Mouse (Mus musculus): ENCODE measurements around the gene Hist1h3h. TPM values are rescaled to one million over a fixed set of nuclear protein-coding genes. Genes with fewer than 3 reads are reported as not detected.
"Not testable (repeated sequence)": the region's sequence is repeated elsewhere in the genome, so short reads cannot be mapped to it uniquely, and the experiment has no call there.

Hist1h3h gene
- polyA plus RNA-seq, 1 experiment from 2014 or later: 8.7 TPM

- Histone ChIP-seq H3K4me2 (ENCODE audit: low read depth, low read length) (peak overlapping the region; percentile 68), H3K4me1 (ENCODE audit: insufficient read depth) (peaks cover 18% of the 10 kb centered on the region), H3K27ac (ENCODE audit: low read depth) (peak overlapping the region; percentile 88), H3K9ac (replicated peaks) (peak overlapping the region; percentile 56), H3K4me3 (ENCODE audit: low read depth, low read length) (peak overlapping the region; percentile 45)
- WGBS (ENCODE audit: insufficient replicate concordance): 0% methylated on average over 9 of the region's 38 CpGs
- H3K9me3 ChIP-seq (ENCODE audit: low read length); H3K27me3 ChIP-seq (ENCODE audit: insufficient read depth, low read length); H3K36me3 ChIP-seq (replicated peaks; ENCODE audit: insufficient read depth, low read length): not testable (repeated sequence)
- TF ChIP-seq EP300 (IDR thresholded peaks at IDR 0.05; ENCODE audit: low read depth): peak; percentile 0; the same call in 1 of the 2 replicates
- DNase-seq (peak; percentile 46), ATAC-seq (peak; percentile 21)
Measured at GRCm38 (mm10) chr13:21716540-21717391, 693 bp upstream of the Hist1h3h start.

DNA sequence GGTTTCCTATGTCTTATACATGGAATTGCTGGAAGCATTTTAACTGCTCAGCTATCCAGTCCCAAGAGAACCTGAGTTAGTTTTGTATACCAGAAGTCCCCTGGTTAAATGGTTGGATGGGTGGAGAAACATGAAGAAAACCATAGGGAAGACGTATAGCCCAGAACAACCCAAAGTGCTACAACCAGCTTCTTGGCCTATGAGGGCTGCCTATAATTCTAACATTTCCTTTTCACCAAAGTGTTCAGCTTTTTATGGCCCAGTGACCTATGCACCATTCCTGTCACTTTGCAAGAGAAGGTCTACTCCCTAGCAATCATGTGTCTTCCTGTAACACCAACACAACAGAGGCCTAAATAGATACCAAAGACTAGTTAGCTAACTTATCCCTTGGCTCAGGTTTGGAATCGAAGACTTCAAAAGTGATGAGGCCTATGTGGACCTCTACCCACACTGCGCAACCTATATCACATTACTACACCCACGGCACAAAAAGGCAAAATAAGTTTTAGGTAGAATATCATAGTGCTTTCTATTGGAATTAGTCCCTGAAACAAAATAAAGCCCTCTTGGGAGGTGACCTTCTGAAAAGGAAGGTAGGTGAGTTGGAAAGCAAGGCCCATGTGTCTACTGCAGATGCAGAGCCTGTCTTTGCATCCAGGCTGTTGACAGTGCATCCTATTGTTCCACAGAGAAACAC is 1.1 kb downstream of the Hist1h3h start:
- no peaks in the 10 kb centered on the region for H3K36me3 ChIP-seq (replicated peaks; ENCODE audit: insufficient read depth, low read length)
- H3K27me3 ChIP-seq (ENCODE audit: insufficient read depth, low read length): no peaks in the 10 kb centered on the region
- peak overlapping the region; percentile 79 for H3K9ac ChIP-seq (replicated peaks)
- peak overlapping the region; percentile 45 for H3K4me3 ChIP-seq (ENCODE audit: low read depth, low read length)
- TF ChIP-seq CTCF (IDR thresholded peaks at IDR 0.05; ENCODE audit: low read depth) (no peak), EP300 (IDR thresholded peaks at IDR 0.05; ENCODE audit: low read depth) (no peak)
- peak overlapping the region; percentile 73 for H3K4me2 ChIP-seq (ENCODE audit: low read depth, low read length)
- H3K9me3 ChIP-seq (ENCODE audit: low read length): no peaks in the 10 kb centered on the region
- H3K4me1 ChIP-seq (ENCODE audit: insufficient read depth): peaks cover 18% of the 10 kb centered on the region
- ATAC-seq (no peak), DNase-seq (no peak)
- H3K27ac ChIP-seq (ENCODE audit: low read depth): peak overlapping the region; percentile 93
- WGBS (ENCODE audit: insufficient replicate concordance): 68% methylated on average over 4 of the region's 4 CpGs

- H3K36me3 ChIP-seq (replicated peaks; ENCODE audit: insufficient read depth, low read length); H3K27me3 ChIP-seq (ENCODE audit: insufficient read depth, low read length); H3K9me3 ChIP-seq (ENCODE audit: low read length): not testable (repeated sequence)
- Histone ChIP-seq H3K4me1 (ENCODE audit: insufficient read depth) (peaks cover 11% of the 10 kb centered on the region), H3K4me3 (ENCODE audit: low read depth, low read length) (peak overlapping the region; percentile 43), H3K9ac (replicated peaks) (peak overlapping the region; percentile 56), H3K4me2 (ENCODE audit: low read depth, low read length) (peak overlapping the region; percentile 63), H3K27ac (ENCODE audit: low read depth) (peak overlapping the region; percentile 93)
- 0 out of 2 replicates have a peak, but pooled peaks have one; percentile 20 for TF ChIP-seq CTCF (IDR thresholded peaks at IDR 0.05; ENCODE audit: low read depth)
- peak; percentile 38 for DNase-seq
- WGBS (ENCODE audit: insufficient replicate concordance): 2% methylated on average over 19 of the region's 44 CpGs
- peak; percentile 40 for ATAC-seq
Measured at GRCm38 (mm10) chr13:21721107-21721756, 3.8 kb downstream of the Hist1h3h start.

DNA sequence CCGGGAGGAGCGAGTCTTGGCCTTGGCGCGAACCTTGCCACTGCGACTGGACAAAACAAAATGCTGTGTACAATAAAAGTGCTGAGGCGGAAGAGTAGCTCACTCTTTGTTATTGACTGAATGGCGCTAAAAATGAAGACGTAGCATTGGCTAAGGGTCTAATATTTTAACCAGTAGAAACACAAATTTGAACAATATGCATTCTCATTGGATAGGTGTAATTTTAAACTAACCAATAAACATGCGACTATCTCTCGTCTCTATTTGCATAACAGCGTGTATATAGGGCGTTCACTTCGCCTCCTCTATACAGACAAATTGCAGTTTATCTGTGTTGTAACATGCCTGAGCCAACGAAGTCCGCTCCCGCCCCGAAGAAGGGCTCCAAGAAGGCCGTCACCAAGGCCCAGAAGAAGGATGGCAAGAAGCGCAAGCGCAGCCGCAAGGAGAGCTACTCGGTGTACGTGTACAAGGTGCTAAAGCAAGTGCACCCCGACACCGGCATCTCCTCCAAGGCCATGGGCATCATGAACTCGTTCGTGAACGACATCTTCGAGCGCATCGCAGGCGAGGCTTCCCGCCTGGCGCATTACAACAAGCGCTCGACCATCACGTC is 4.4 kb downstream of the Hist1h3h start, which contains the start of gene Hist1h2bm:
Gene Hist1h2bm, plus strand, starts transcription at position 288 of the 616 bp plus-strand sequence.
- H3K9ac ChIP-seq (replicated peaks): peak within 1 kb of the TSS; percentile 64
- not testable (repeated sequence) for H3K9me3 ChIP-seq (ENCODE audit: low read length); H3K27me3 ChIP-seq (ENCODE audit: insufficient read depth, low read length); H3K36me3 ChIP-seq (replicated peaks; ENCODE audit: insufficient read depth, low read length)
- ATAC-seq (peak; percentile 91), DNase-seq (peak; percentile 78)
- H3K4me3 ChIP-seq (ENCODE audit: low read depth, low read length): peak within 1 kb of the TSS; percentile 43
- H3K4me1 ChIP-seq (ENCODE audit: insufficient read depth): peaks cover 10% of the 10 kb centered on the region
- WGBS (ENCODE audit: insufficient replicate concordance): under 1% methylated on average over 35 of the region's 37 CpGs
- H3K27ac ChIP-seq (ENCODE audit: low read depth): peak within 1 kb of the TSS; percentile 93
- H3K4me2 ChIP-seq (ENCODE audit: low read depth, low read length): peak within 1 kb of the TSS; percentile 63

DNA sequence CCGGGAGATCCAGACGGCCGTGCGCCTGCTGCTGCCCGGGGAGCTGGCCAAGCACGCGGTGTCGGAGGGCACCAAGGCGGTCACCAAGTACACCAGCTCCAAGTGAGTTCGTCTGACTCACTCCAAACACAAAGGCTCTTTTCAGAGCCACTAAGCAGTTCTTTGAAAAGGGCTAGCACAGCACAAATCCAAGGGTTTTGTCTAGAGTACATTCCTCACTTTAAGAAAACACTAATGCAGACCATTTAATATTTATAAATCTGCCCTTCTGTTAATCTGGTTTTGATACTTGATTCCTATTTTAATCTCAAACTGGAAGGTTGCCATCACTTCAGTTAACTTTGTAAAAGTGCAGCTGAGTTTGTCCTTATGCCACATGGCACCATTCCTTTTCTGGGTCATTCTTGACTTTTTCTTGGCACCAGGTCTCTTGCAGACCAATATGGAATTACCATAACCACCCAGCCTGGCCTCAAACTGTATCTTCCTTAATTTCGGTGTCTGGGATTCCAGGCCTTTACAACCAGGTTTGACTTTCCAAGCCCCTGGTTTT is 5.0 kb downstream of the Hist1h3h start:
- Histone ChIP-seq H3K27me3 (ENCODE audit: insufficient read depth, low read length) (no peaks in the 10 kb centered on the region), H3K36me3 (replicated peaks; ENCODE audit: insufficient read depth, low read length) (no peaks in the 10 kb centered on the region), H3K27ac (ENCODE audit: low read depth) (peak overlapping the region; percentile 93), H3K4me1 (ENCODE audit: insufficient read depth) (peaks cover 8% of the 10 kb centered on the region), H3K9ac (replicated peaks) (peak overlapping the region; percentile 64), H3K9me3 (ENCODE audit: low read length) (no peaks in the 10 kb centered on the region), H3K4me3 (ENCODE audit: low read depth, low read length) (peak overlapping the region; percentile 43), H3K4me2 (ENCODE audit: low read depth, low read length) (peak overlapping the region; percentile 63)
- WGBS (ENCODE audit: insufficient replicate concordance): 2% methylated on average over 11 of the region's 11 CpGs
- ATAC-seq: peak; percentile 12
- DNase-seq: no peak
- TF ChIP-seq EP300 (IDR thresholded peaks at IDR 0.05; ENCODE audit: low read depth): peak; percentile 9
- no peak for TF ChIP-seq CTCF (IDR thresholded peaks at IDR 0.05; ENCODE audit: low read depth)

All from liver, postnatal 0 days (tissue).